Mouse (Mus musculus): ENCODE measurements around the gene Pfdn2.

- TF ChIP-seq EP300 (IDR thresholded peaks at IDR 0.05; ENCODE audit: low read depth) (no peak), CTCF (IDR thresholded peaks at IDR 0.05; ENCODE audit: low read depth) (peak; percentile 26; the same call in 1 of the 2 replicates)
These were observed 39.7 kb downstream of the Pfdn2 start for GRCm38 (mm10) chr1:171385171-171385570.
